8 mouse cellular contexts compared by ENCODE assay signal in genomic region chr2:131189521-131190309, GRCm38 (mm10). TPM values are rescaled to one million over a fixed set of nuclear protein-coding genes. Genes with fewer than 3 reads are reported as not detected.
A peak's percentile ranks its signal among the peaks of the same experiment; 100 is the strongest.
DNase-seq lines count a peak whose midpoint lies in the region; ATAC-seq and TF ChIP-seq lines count a peak whose summit lies in the region.

No protein-coding gene starts in this region.

- peak overlapping the region; percentile 24; the same call in 1 of the 2 replicates for H3K27ac ChIP-seq in kidney, adult 2 months (ENCODE audit: insufficient read depth, low read depth, low read length)
- 0 out of 2 replicates have a peak overlapping the region, but pooled peaks have one; percentile 17 for H3K27ac ChIP-seq in limb, embryonic 12.5 days
- no peak overlapping the region for H3K27ac ChIP-seq in heart, adult 2 months

- no peak for TF ChIP-seq EP300 in heart, adult 2 months (IDR thresholded peaks at IDR 0.05; ENCODE audit: insufficient read depth, low read depth, low read length)

- 53% methylated on average over 5 of the region's 5 CpGs for WGBS in kidney, adult 2 months
- WGBS in limb, embryonic 12.5 days = 45% methylated on average over 5 of the region's 5 CpGs
- WGBS in heart, adult 2 months = 50% methylated on average over 5 of the region's 5 CpGs

- H3K4me3 ChIP-seq in kidney, adult 2 months (ENCODE audit: insufficient read depth, low read depth, low read length) = no peak overlapping the region
- no peak overlapping the region for H3K4me3 ChIP-seq in limb, embryonic 12.5 days (replicated peaks)
- H3K4me3 ChIP-seq in heart, adult 2 months = no peak overlapping the region

- peaks cover 7% of the 10 kb centered on the region; the same call in 1 of the 2 replicates for H3K4me1 ChIP-seq in kidney, adult 2 months (ENCODE audit: control insufficient read depth, insufficient read depth, low read length)
- H3K4me1 ChIP-seq in limb, embryonic 12.5 days (replicated peaks) = peaks cover 41% of the 10 kb centered on the region
- peaks cover 5% of the 10 kb centered on the region for H3K4me1 ChIP-seq in heart, adult 2 months (ENCODE audit: control insufficient read depth, insufficient read depth, low read length)

- H3K27me3 ChIP-seq in kidney, adult 2 months (replicated peaks; ENCODE audit: control insufficient read depth, insufficient read depth, low read length) = no peaks in the 10 kb centered on the region
- H3K27me3 ChIP-seq in limb, embryonic 12.5 days = no peaks in the 10 kb centered on the region
- H3K27me3 ChIP-seq in heart, adult 2 months (ENCODE audit: control insufficient read depth, insufficient read depth, low read length) = no peaks in the 10 kb centered on the region

- H3K9ac ChIP-seq in limb, embryonic 12.5 days (replicated peaks) = no peak overlapping the region
- H3K9ac ChIP-seq in heart, adult 2 months (ENCODE audit: low read depth, low read length) = no peak overlapping the region

- H3K4me2 ChIP-seq in limb, embryonic 12.5 days = peak overlapping the region; percentile 19

- TF ChIP-seq CTCF in kidney, adult 2 months (conservative IDR thresholded peaks at IDR 0.05; ENCODE audit: insufficient read depth, insufficient read length, low read depth, low read length) = no peak
- TF ChIP-seq CTCF in heart, adult 2 months (IDR thresholded peaks at IDR 0.05) = no peak

- no peaks in the 10 kb centered on the region; the same call in 1 of the 2 replicates for H3K36me3 ChIP-seq in kidney, adult 2 months (ENCODE audit: control insufficient read depth, insufficient read depth, low read length)
- H3K36me3 ChIP-seq in limb, embryonic 12.5 days = peaks cover 46% of the 10 kb centered on the region
- H3K36me3 ChIP-seq in heart, adult 2 months (ENCODE audit: control insufficient read depth, insufficient read depth, low read length) = no peaks in the 10 kb centered on the region

- H3K9me3 ChIP-seq in limb, embryonic 12.5 days = no peaks in the 10 kb centered on the region

- no peak for ATAC-seq in limb, embryonic 12.5 days (ENCODE audit: insufficient number of reproducible peaks, insufficient read depth, low FRiP score, low TSS enrichment, low read depth)

- no peak for DNase-seq in kidney, adult 2 months
- DNase-seq in kidney, postnatal 10 days = no peak
- DNase-seq in c-Kit-positive CD71-positive TER-119-positive erythroid progenitor cells, embryonic 14.5 days (ENCODE audit: low spot score) = peak; percentile 64
- peak; percentile 47 to 64 for DNase-seq in natural killer cell, adult 2 months (ENCODE audit: low spot score in 2 of 2)
- no peak for DNase-seq in right cerebral cortex, adult 2 months (ENCODE audit: low spot score in 2 of 2)
- no peak for DNase-seq in heart, adult 2 months
- no peak for DNase-seq in spleen, adult 18-20 months

- intact Hi-C loops in heart, adult 2 months (cut with DNase I) = loop anchor here (10.0 kb wide), 1 partner anchor 165 kb away; the partner anchor contains the start of gene Rnf24

- TF ChIP-seq POLR2A in kidney, adult 2 months (IDR thresholded peaks at IDR 0.05; ENCODE audit: low read depth, low read length) = no peak
- no peak for TF ChIP-seq POLR2A in heart, adult 2 months (IDR thresholded peaks at IDR 0.05; ENCODE audit: insufficient read depth, low read depth, low read length)

- H3K79me2 ChIP-seq in heart, adult 2 months (replicated peaks; ENCODE audit: control insufficient read depth, insufficient read depth, low read length) = no peaks in the 10 kb centered on the region

RNA-seq across cellular contexts. Expression of gene Spef1, which starts 2.6 kb away (rescaled TPM):
- 4.6 and 5.2 TPM in 2 replicates for polyA plus RNA-seq in kidney, adult 2 months (2012; rRNA removed)
- polyA plus RNA-seq in limb, embryonic 12.5 days (2016; fragmentation: Nextera tagmentation; extraction: Ambion mirVana) = 4.5 and 5.5 TPM in 2 replicates
- 1 to 10 TPM; 4.4 to 5.2 TPM for total RNA-seq in heart, adult 2 months (2021)
- polyA plus RNA-seq in heart, adult 2 months (2012; rRNA removed) = 3.3 and 4.0 TPM in 2 replicates

RNA-seq across cellular contexts. Expression of gene Cdc25b, which starts 3.0 kb away (rescaled TPM):
- 12.9 TPM in 2 replicates for polyA plus RNA-seq in kidney, adult 2 months (2012; rRNA removed)
- 55.4 and 55.5 TPM in 2 replicates for polyA plus RNA-seq in limb, embryonic 12.5 days (2016; fragmentation: Nextera tagmentation; extraction: Ambion mirVana)
- 10 to 100 TPM in 1 of 2 experiments, 1 to 10 TPM in 1; 4.3 to 10.3 TPM for total RNA-seq in heart, adult 2 months (2021)
- polyA plus RNA-seq in heart, adult 2 months (2012; rRNA removed) = 9.8 and 12.5 TPM in 2 replicates

RNA-seq across cellular contexts. Expression of gene Cenpb, which starts 9.8 kb away (rescaled TPM):
- 95.3 and 105 TPM in 2 replicates for polyA plus RNA-seq in kidney, adult 2 months (2012; rRNA removed)
- polyA plus RNA-seq in limb, embryonic 12.5 days (2016; fragmentation: Nextera tagmentation; extraction: Ambion mirVana) = 11.8 and 14.9 TPM in 2 replicates
- total RNA-seq in heart, adult 2 months (2021) = 10 to 100 TPM; 71.9 to 92.6 TPM
- polyA plus RNA-seq in heart, adult 2 months (2012; rRNA removed) = 57.1 and 58.5 TPM in 2 replicates

RNA-seq across cellular contexts. Expression of gene Ap5s1, which starts 17.2 kb away (rescaled TPM):
- polyA plus RNA-seq in kidney, adult 2 months (2012; rRNA removed) = 48.5 and 51.6 TPM in 2 replicates
- polyA plus RNA-seq in limb, embryonic 12.5 days (2016; fragmentation: Nextera tagmentation; extraction: Ambion mirVana) = 23.3 and 26.7 TPM in 2 replicates
- 10 to 100 TPM; 33.1 to 41.7 TPM for total RNA-seq in heart, adult 2 months (2021)
- 71.4 and 121 TPM in 2 replicates for polyA plus RNA-seq in heart, adult 2 months (2012; rRNA removed)

RNA-seq across cellular contexts. Expression of gene 1700037H04Rik, which starts 29.8 kb away (rescaled TPM):
- polyA plus RNA-seq in kidney, adult 2 months (2012; rRNA removed) = 107 and 112 TPM in 2 replicates
- 58.2 and 62.2 TPM in 2 replicates for polyA plus RNA-seq in limb, embryonic 12.5 days (2016; fragmentation: Nextera tagmentation; extraction: Ambion mirVana)
- total RNA-seq in heart, adult 2 months (2021) = 10 to 100 TPM in 1 of 2 experiments, 1 to 10 TPM in 1; 9.8 to 11.3 TPM
- 33.6 and 48.9 TPM in 2 replicates for polyA plus RNA-seq in heart, adult 2 months (2012; rRNA removed)

Comparison
In these comparisons a context has a peak if more than half of its experiments do, and no peak if none do; other contexts are left out.
1. DNase-seq: peak in c-Kit-positive CD71-positive TER-119-positive erythroid progenitor cells, embryonic 14.5 days (single experiment) and natural killer cell, adult 2 months (2 of 2); none in kidney, adult 2 months (single experiment), kidney, postnatal 10 days (single experiment), right cerebral cortex, adult 2 months (0 of 2), heart, adult 2 months (0 of 2) and spleen, adult 18-20 months (0 of 2).